Mouse (Mus musculus): ENCODE data around the gene Fgd2.

DNA sequence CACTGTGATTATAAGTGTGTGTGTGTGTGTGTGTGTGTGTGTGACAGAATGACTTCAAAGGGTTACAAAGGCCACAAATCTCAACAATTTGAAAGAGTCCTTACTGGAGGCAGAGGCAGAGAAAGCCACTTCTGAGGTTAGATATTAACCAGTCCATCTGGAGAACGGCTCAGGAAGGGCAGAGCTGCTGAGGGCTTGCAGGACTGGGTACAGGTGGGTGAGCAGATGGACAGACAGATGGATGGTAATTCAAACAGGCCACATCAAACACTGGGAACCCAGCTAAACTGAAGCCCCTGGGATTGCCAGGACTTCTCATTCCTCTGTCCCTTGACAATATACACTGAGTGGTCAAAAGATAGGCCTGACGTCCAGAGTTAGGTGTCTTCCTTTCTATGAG lies 11.7 kb upstream of the Fgd2 start:
- no peak for TF ChIP-seq CTCF (IDR thresholded peaks at IDR 0.05; ENCODE audit: low read depth)
- no peak for TF ChIP-seq EP300 (optimal IDR thresholded peaks at IDR 0.05)

Data from stomach, postnatal 0 days (tissue).